Mouse (Mus musculus): Measurements from ENCODE around the gene Ddx5.
"Not testable (repeated sequence)": the region's sequence is repeated elsewhere in the genome, so short reads cannot be mapped to it uniquely, and the experiment has no call there.

Gene Ddx5

GRCm38 (mm10) chr11:106788026-106788774, 785 bp downstream of the Ddx5 start:
- DNase-seq (ENCODE audit: low read depth): peak; percentile 89

GRCm38 (mm10) chr11:106787131-106788025, 1.6 kb downstream of the Ddx5 start:
- no peak for DNase-seq (ENCODE audit: low read depth)

- no peak for DNase-seq (ENCODE audit: low read depth)
Measured at GRCm38 (mm10) chr11:106785043-106785442, 3.9 kb downstream of the Ddx5 start.

GRCm38 (mm10) chr11:106784476-106784875, 4.5 kb downstream of the Ddx5 start:
- no peak for DNase-seq (ENCODE audit: low read depth)

GRCm38 (mm10) chr11:106782841-106783764, 5.9 kb downstream of the Ddx5 start:
- DNase-seq (ENCODE audit: low read depth): no peak

GRCm38 (mm10) chr11:106782271-106782670, 6.7 kb downstream of the Ddx5 start:
- not testable (repeated sequence) for DNase-seq (ENCODE audit: low read depth)

- no peak for DNase-seq (ENCODE audit: low read depth)
Measured at GRCm38 (mm10) chr11:106780590-106781220, 8.3 kb downstream of the Ddx5 start.

GRCm38 (mm10) chr11:106780089-106780425, 8.9 kb downstream of the Ddx5 start:
- no peak for DNase-seq (ENCODE audit: low read depth)

GRCm38 (mm10) chr11:106779388-106780088, 9.4 kb downstream of the Ddx5 start, which contains the start of gene Polg2:
TSS of gene Polg2 (minus strand) at chr11:106779537.
- peak; percentile 90 for DNase-seq (ENCODE audit: low read depth)

- DNase-seq (ENCODE audit: low read depth): no peak
Measured at GRCm38 (mm10) chr11:106778589-106779387, 10.2 kb downstream of the Ddx5 start.

GRCm38 (mm10) chr11:106778132-106778531, 10.9 kb downstream of the Ddx5 start:
- DNase-seq (ENCODE audit: low read depth): no peak

- DNase-seq (ENCODE audit: low read depth): no peak
Measured at GRCm38 (mm10) chr11:106777395-106777794, 11.6 kb downstream of the Ddx5 start.

- DNase-seq (ENCODE audit: low read depth): no peak
Measured at GRCm38 (mm10) chr11:106776960-106777359, 12.0 kb downstream of the Ddx5 start.

- DNase-seq (ENCODE audit: low read depth): no peak
Measured at GRCm38 (mm10) chr11:106773061-106773460, 15.9 kb downstream of the Ddx5 start.

GRCm38 (mm10) chr11:106770195-106770974, 18.6 kb downstream of the Ddx5 start:
- no peak for DNase-seq (ENCODE audit: low read depth)

- DNase-seq (ENCODE audit: low read depth): no peak
Measured at GRCm38 (mm10) chr11:106767516-106767915, 21.5 kb downstream of the Ddx5 start.

- no peak for DNase-seq (ENCODE audit: low read depth)
Measured at GRCm38 (mm10) chr11:106766611-106767162, 22.3 kb downstream of the Ddx5 start.

- DNase-seq (ENCODE audit: low read depth): no peak
Measured at GRCm38 (mm10) chr11:106762800-106763185, 26.2 kb downstream of the Ddx5 start.
